Mouse (Mus musculus): Measurements from ENCODE around the gene Cts7. TPM values are rescaled to one million over a fixed set of nuclear protein-coding genes. Genes with fewer than 3 reads are reported as not detected.

The Cts7 gene
- not detected in 2 replicates for polyA plus RNA-seq (2012; ENCODE audit: insufficient read depth, insufficient read length, missing spikeins)

DNA sequence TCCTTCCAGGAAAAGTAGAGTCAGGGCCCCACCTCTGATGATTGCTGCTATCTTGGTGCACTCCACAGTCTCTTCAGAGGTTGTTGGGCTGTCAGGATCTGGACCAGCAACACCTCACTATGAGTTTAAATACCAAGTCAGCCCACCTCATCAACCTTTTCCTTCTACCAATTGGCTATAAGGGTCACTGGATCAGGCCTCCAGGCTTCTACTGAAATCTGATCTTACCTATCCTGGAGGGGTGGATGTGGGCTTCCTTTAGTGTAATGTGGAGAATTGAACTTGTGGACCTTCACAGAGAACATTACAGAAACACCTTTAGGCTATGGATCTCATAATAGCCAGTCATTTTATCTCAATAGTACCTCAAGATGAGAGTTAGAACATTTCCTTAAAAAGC is at the start of gene Cts7:
TSS of gene Cts7 (minus strand) at position 101 of the 400 bp plus-strand sequence.
- H3K4me1 ChIP-seq (ENCODE audit: control insufficient read depth, insufficient read depth, low read length), result no peaks in the 10 kb centered on the region
- no peak within 1 kb of the TSS for H3K4me3 ChIP-seq (ENCODE audit: insufficient read depth, low read length)
- TF ChIP-seq CTCF (IDR thresholded peaks at IDR 0.05; ENCODE audit: low read depth, low read length) (no peak), POLR2A (IDR thresholded peaks at IDR 0.05; ENCODE audit: borderline replicate concordance, low read depth, low read length) (no peak)
- H3K27ac ChIP-seq (ENCODE audit: insufficient read depth, low read depth, low read length), result no peak within 1 kb of the TSS

Other genes with a start within 250 kb of the Cts7 start
- not detected in 2 replicates for gene Ctsr, start 193.9 kb downstream of the Cts7 start, polyA plus RNA-seq (2012; ENCODE audit: insufficient read depth, insufficient read length, missing spikeins)
- gene Cts6, start 154.8 kb downstream of the Cts7 start, polyA plus RNA-seq (2012; ENCODE audit: insufficient read depth, insufficient read length, missing spikeins), result not detected in 2 replicates
- gene Cts8, start 102.8 kb downstream of the Cts7 start, polyA plus RNA-seq (2012; ENCODE audit: insufficient read depth, insufficient read length, missing spikeins), result not detected in 2 replicates
- gene Gm49398, start 69.4 kb downstream of the Cts7 start, polyA plus RNA-seq (2012; ENCODE audit: insufficient read depth, insufficient read length, missing spikeins), result not detected in 2 replicates
- gene Ctsm, start 183.6 kb upstream of the Cts7 start, polyA plus RNA-seq (2012; ENCODE audit: insufficient read depth, insufficient read length, missing spikeins), result not detected in 2 replicates
- gene Gm49352, start 210.0 kb upstream of the Cts7 start, polyA plus RNA-seq (2012; ENCODE audit: insufficient read depth, insufficient read length, missing spikeins), result not detected in 2 replicates
- gene Cts3, start 211.9 kb upstream of the Cts7 start, polyA plus RNA-seq (2012; ENCODE audit: insufficient read depth, insufficient read length, missing spikeins), result not detected in 2 replicates

Measured in bone marrow macrophage, adult 2 months (primary cell).